Mouse (Mus musculus): Measurements from ENCODE around the gene Dlg2. TPM values are rescaled to one million over a fixed set of nuclear protein-coding genes. Genes with fewer than 3 reads are reported as not detected.

Dlg2 gene
- polyA plus RNA-seq, 1 experiment = 0.85 TPM

- H3K9ac ChIP-seq (ENCODE audit: low read depth, poor library complexity, severe bottlenecking) = no peak overlapping the region
- no peaks in the 10 kb centered on the region for H3K36me3 ChIP-seq (ENCODE audit: control insufficient read depth, insufficient read depth, low read length, poor library complexity, severe bottlenecking)
- no peaks in the 10 kb centered on the region for H3K27me3 ChIP-seq (ENCODE audit: control insufficient read depth, insufficient read depth, low read length, poor library complexity, severe bottlenecking)
- TF ChIP-seq POLR2A (IDR thresholded peaks at IDR 0.05; ENCODE audit: insufficient read depth, low read length) = no peak
- TF ChIP-seq CTCF (IDR thresholded peaks at IDR 0.05; ENCODE audit: low read depth, low read length) = no peak
- TF ChIP-seq EP300 (IDR thresholded peaks at IDR 0.05; ENCODE audit: insufficient read depth, low read depth, low read length) = no peak
- no peak overlapping the region for H3K4me3 ChIP-seq (ENCODE audit: low read depth, low read length)
- no peaks in the 10 kb centered on the region for H3K4me1 ChIP-seq (ENCODE audit: control insufficient read depth, insufficient read depth, low read length)
- no peaks in the 10 kb centered on the region for H3K9me3 ChIP-seq (replicated peaks; ENCODE audit: control insufficient read depth, insufficient read depth, low read length, poor library complexity, severe bottlenecking)
- no peak overlapping the region for H3K27ac ChIP-seq (ENCODE audit: insufficient read depth, low read length)
Observed at GRCm38 (mm10) chr7:92102892-92103543, 1626.5 kb downstream of the Dlg2 start.

- H3K36me3 ChIP-seq (ENCODE audit: control insufficient read depth, insufficient read depth, low read length, poor library complexity, severe bottlenecking) = no peaks in the 10 kb centered on the region
- no peak overlapping the region for H3K27ac ChIP-seq (ENCODE audit: insufficient read depth, low read length)
- no peak for TF ChIP-seq CTCF (IDR thresholded peaks at IDR 0.05; ENCODE audit: low read depth, low read length)
- TF ChIP-seq EP300 (IDR thresholded peaks at IDR 0.05; ENCODE audit: insufficient read depth, low read depth, low read length) = no peak
- TF ChIP-seq POLR2A (IDR thresholded peaks at IDR 0.05; ENCODE audit: insufficient read depth, low read length) = no peak
- no peak overlapping the region for H3K4me3 ChIP-seq (ENCODE audit: low read depth, low read length)
- no peaks in the 10 kb centered on the region for H3K9me3 ChIP-seq (replicated peaks; ENCODE audit: control insufficient read depth, insufficient read depth, low read length, poor library complexity, severe bottlenecking)
- H3K9ac ChIP-seq (ENCODE audit: low read depth, poor library complexity, severe bottlenecking) = no peak overlapping the region
- no peaks in the 10 kb centered on the region for H3K27me3 ChIP-seq (ENCODE audit: control insufficient read depth, insufficient read depth, low read length, poor library complexity, severe bottlenecking)
- no peaks in the 10 kb centered on the region for H3K4me1 ChIP-seq (ENCODE audit: control insufficient read depth, insufficient read depth, low read length)
Observed at GRCm38 (mm10) chr7:92105477-92105876, 1629.0 kb downstream of the Dlg2 start.

- H3K27me3 ChIP-seq (ENCODE audit: control insufficient read depth, insufficient read depth, low read length, poor library complexity, severe bottlenecking) = no peaks in the 10 kb centered on the region
- no peak overlapping the region for H3K9ac ChIP-seq (ENCODE audit: low read depth, poor library complexity, severe bottlenecking)
- no peak overlapping the region for H3K27ac ChIP-seq (ENCODE audit: insufficient read depth, low read length)
- H3K4me1 ChIP-seq (ENCODE audit: control insufficient read depth, insufficient read depth, low read length) = no peaks in the 10 kb centered on the region
- H3K4me3 ChIP-seq (ENCODE audit: low read depth, low read length) = no peak overlapping the region
- no peaks in the 10 kb centered on the region for H3K36me3 ChIP-seq (ENCODE audit: control insufficient read depth, insufficient read depth, low read length, poor library complexity, severe bottlenecking)
- no peak for TF ChIP-seq CTCF (IDR thresholded peaks at IDR 0.05; ENCODE audit: low read depth, low read length)
- no peak for TF ChIP-seq POLR2A (IDR thresholded peaks at IDR 0.05; ENCODE audit: insufficient read depth, low read length)
- TF ChIP-seq EP300 (IDR thresholded peaks at IDR 0.05; ENCODE audit: insufficient read depth, low read depth, low read length) = no peak
- no peaks in the 10 kb centered on the region for H3K9me3 ChIP-seq (replicated peaks; ENCODE audit: control insufficient read depth, insufficient read depth, low read length, poor library complexity, severe bottlenecking)
Observed at GRCm38 (mm10) chr7:92105956-92106355, 1629.5 kb downstream of the Dlg2 start.

GRCm38 (mm10) chr7:92113065-92113464 lies 1636.6 kb downstream of the Dlg2 start:
- no peaks in the 10 kb centered on the region for H3K27me3 ChIP-seq (ENCODE audit: control insufficient read depth, insufficient read depth, low read length, poor library complexity, severe bottlenecking)
- no peaks in the 10 kb centered on the region for H3K36me3 ChIP-seq (ENCODE audit: control insufficient read depth, insufficient read depth, low read length, poor library complexity, severe bottlenecking)
- no peak overlapping the region for H3K27ac ChIP-seq (ENCODE audit: insufficient read depth, low read length)
- no peak overlapping the region for H3K9ac ChIP-seq (ENCODE audit: low read depth, poor library complexity, severe bottlenecking)
- H3K4me1 ChIP-seq (ENCODE audit: control insufficient read depth, insufficient read depth, low read length) = no peaks in the 10 kb centered on the region
- H3K4me3 ChIP-seq (ENCODE audit: low read depth, low read length) = no peak overlapping the region
- H3K9me3 ChIP-seq (replicated peaks; ENCODE audit: control insufficient read depth, insufficient read depth, low read length, poor library complexity, severe bottlenecking) = no peaks in the 10 kb centered on the region
- TF ChIP-seq POLR2A (IDR thresholded peaks at IDR 0.05; ENCODE audit: insufficient read depth, low read length) (no peak), CTCF (IDR thresholded peaks at IDR 0.05; ENCODE audit: low read depth, low read length) (no peak), EP300 (IDR thresholded peaks at IDR 0.05; ENCODE audit: insufficient read depth, low read depth, low read length) (no peak)

- H3K4me3 ChIP-seq (ENCODE audit: low read depth, low read length) = no peak overlapping the region
- TF ChIP-seq EP300 (IDR thresholded peaks at IDR 0.05; ENCODE audit: insufficient read depth, low read depth, low read length) = no peak
- TF ChIP-seq CTCF (IDR thresholded peaks at IDR 0.05; ENCODE audit: low read depth, low read length) = no peak
- no peak for TF ChIP-seq POLR2A (IDR thresholded peaks at IDR 0.05; ENCODE audit: insufficient read depth, low read length)
- H3K27ac ChIP-seq (ENCODE audit: insufficient read depth, low read length) = no peak overlapping the region
- no peaks in the 10 kb centered on the region for H3K27me3 ChIP-seq (ENCODE audit: control insufficient read depth, insufficient read depth, low read length, poor library complexity, severe bottlenecking)
- H3K9me3 ChIP-seq (replicated peaks; ENCODE audit: control insufficient read depth, insufficient read depth, low read length, poor library complexity, severe bottlenecking) = no peaks in the 10 kb centered on the region
- H3K4me1 ChIP-seq (ENCODE audit: control insufficient read depth, insufficient read depth, low read length) = no peaks in the 10 kb centered on the region
- no peak overlapping the region for H3K9ac ChIP-seq (ENCODE audit: low read depth, poor library complexity, severe bottlenecking)
- no peaks in the 10 kb centered on the region for H3K36me3 ChIP-seq (ENCODE audit: control insufficient read depth, insufficient read depth, low read length, poor library complexity, severe bottlenecking)
Observed at GRCm38 (mm10) chr7:92115237-92115871, 1638.9 kb downstream of the Dlg2 start.

GRCm38 (mm10) chr7:92123276-92123675 lies 1646.8 kb downstream of the Dlg2 start:
- no peak for TF ChIP-seq EP300 (IDR thresholded peaks at IDR 0.05; ENCODE audit: insufficient read depth, low read depth, low read length)
- TF ChIP-seq CTCF (IDR thresholded peaks at IDR 0.05; ENCODE audit: low read depth, low read length) = no peak
- no peak for TF ChIP-seq POLR2A (IDR thresholded peaks at IDR 0.05; ENCODE audit: insufficient read depth, low read length)
- Histone ChIP-seq H3K27ac (ENCODE audit: insufficient read depth, low read length) (no peak overlapping the region), H3K4me1 (ENCODE audit: control insufficient read depth, insufficient read depth, low read length) (no peaks in the 10 kb centered on the region), H3K9ac (ENCODE audit: low read depth, poor library complexity, severe bottlenecking) (no peak overlapping the region), H3K9me3 (replicated peaks; ENCODE audit: control insufficient read depth, insufficient read depth, low read length, poor library complexity, severe bottlenecking) (no peaks in the 10 kb centered on the region), H3K36me3 (ENCODE audit: control insufficient read depth, insufficient read depth, low read length, poor library complexity, severe bottlenecking) (no peaks in the 10 kb centered on the region), H3K4me3 (ENCODE audit: low read depth, low read length) (no peak overlapping the region), H3K27me3 (ENCODE audit: control insufficient read depth, insufficient read depth, low read length, poor library complexity, severe bottlenecking) (no peaks in the 10 kb centered on the region)

Data from ES-Bruce4 (cell line).